Mouse (Mus musculus) small intestine, adult 2 months (tissue): ENCODE results near the gene Nup205. TPM values are rescaled to one million over a fixed set of nuclear protein-coding genes. Genes with fewer than 3 reads are reported as not detected.

ENCODE experiments used
- H3K27ac ChIP-seq: fragments of 200-500 bp; 2 replicates; pipeline ENCODE4 v1.5.1; 2012; ENCODE audit warnings: low read depth, low read length, control low read depth, inconsistent platforms; ENCODE audit not compliant: insufficient read depth
- H3K27me3 ChIP-seq: fragments of 200-500 bp; 2 replicates; pipeline ENCODE4 v1.6.1; 2012; ENCODE audit warnings: mild to moderate bottlenecking, moderate library complexity, low read length, inconsistent platforms; ENCODE audit not compliant: control insufficient read depth, insufficient read depth
- H3K36me3 ChIP-seq: fragments of 200-500 bp; 2 replicates; pipeline ENCODE4 v1.6.1; 2012; ENCODE audit warnings: mild to moderate bottlenecking, low read length, control low read depth, inconsistent platforms; ENCODE audit not compliant: control insufficient read depth, insufficient read depth
- H3K4me1 ChIP-seq: fragments of 200-500 bp; 2 replicates; pipeline ENCODE4 v1.6.1; 2012; ENCODE audit warnings: low read length, inconsistent platforms, mixed read lengths; ENCODE audit not compliant: control insufficient read depth, insufficient read depth, insufficient read length
- H3K4me3 ChIP-seq: fragments of 200-500 bp; 2 replicates; pipeline ENCODE4 v1.5.1; 2012; ENCODE audit warnings: low read depth, mild to moderate bottlenecking, control low read depth, inconsistent platforms, low read length, moderate library complexity
- CTCF ChIP-seq: fragments of 200-500 bp; IDR thresholded peaks from 2 replicates; pipeline ENCODE4 v1.5.1; 2012; ENCODE audit warnings: low read depth, mild to moderate bottlenecking, control low read depth, inconsistent platforms, low read length, moderate library complexity, mixed read lengths; ENCODE audit not compliant: insufficient replicate concordance, insufficient read length; ENCODE audit errors: extremely low read depth
- POLR2A ChIP-seq: fragments of 200-500 bp; IDR thresholded peaks from 2 replicates; pipeline ENCODE4 v1.6.1; 2012; ENCODE audit warnings: low read depth, mild to moderate bottlenecking, control low read depth, inconsistent platforms, low read length, moderate library complexity
- WGBS: fragments of 180-500 bp; shearing (Covaris S2); methylation state at CpG from one replicate; pipeline ENCODE4 v1.1.7; 2018; 5-methylcytosine and 5-hydroxymethylcytosine counted together
- polyA plus RNA-seq: library from polyadenylated mRNA; depleted of rRNA; stranded (reverse); fragments of >200 nt; gene quantifications from 2 replicates; pipeline ENCODE4 v1.2.3, GENCODE M21; 2012

The Nup205 gene
- polyA plus RNA-seq, 1 experiment: 7.1 TPM

DNA sequence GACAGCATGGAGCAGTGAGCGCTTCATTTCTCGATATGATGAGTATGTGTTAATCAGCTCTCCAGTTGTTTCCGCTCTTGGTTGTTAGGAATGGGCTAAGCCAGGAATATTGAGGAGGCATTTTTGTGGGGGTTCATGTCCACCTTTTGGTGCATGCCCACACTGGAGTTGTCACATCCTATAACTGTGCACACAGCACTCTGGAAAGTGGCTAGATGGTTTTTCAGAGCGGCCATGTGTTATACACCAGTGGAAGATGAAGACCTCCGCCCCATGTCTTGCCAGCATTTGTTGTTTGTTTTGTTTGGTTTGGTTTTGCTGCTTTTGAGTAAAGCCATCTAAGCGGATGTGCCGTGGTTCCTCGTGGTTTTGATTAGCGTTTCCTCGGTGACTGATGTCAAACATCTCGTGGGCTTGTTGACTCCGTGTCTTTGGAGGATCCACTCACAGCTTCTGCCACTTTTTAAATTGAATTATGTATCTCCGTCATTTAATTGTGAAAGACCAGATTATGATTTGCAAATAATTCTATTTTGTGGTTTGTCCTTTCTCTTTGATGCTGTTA, 80.5 kb downstream of the Nup205 start:
- Histone ChIP-seq H3K36me3 (peaks cover 11% of the 10 kb centered on the region), H3K27me3 (no peaks in the 10 kb centered on the region), H3K4me1 (peaks cover 11% of the 10 kb centered on the region), H3K27ac (no peak overlapping the region), H3K4me3 (no peak overlapping the region)
- 86% methylated on average over 13 of the region's 13 CpGs for WGBS
- TF ChIP-seq POLR2A (no peak), CTCF (no peak)

DNA sequence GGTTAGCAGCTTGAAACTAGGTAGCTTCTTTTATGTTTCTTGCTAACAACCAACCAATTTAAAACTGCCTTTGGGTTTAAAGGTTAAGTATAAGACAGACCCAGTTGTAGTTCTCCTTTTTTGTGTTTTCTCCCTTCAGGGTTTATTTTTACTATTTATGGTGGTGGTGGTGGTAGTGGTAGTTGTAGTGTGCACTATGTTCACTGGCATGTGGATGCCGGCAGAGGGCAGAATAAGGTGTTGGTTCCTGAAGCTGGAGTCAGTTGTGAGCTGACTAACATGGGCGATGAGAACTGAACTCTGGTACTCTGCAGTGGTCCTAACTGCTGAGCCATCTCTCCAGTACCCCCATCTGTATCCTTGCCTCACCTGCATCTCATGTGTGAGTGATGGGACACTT, 81.7 kb downstream of the Nup205 start:
- 94% methylated on average over 2 of the region's 2 CpGs for WGBS
- TF ChIP-seq POLR2A (no peak), CTCF (no peak)
- Histone ChIP-seq H3K4me1 (peaks cover 8% of the 10 kb centered on the region), H3K4me3 (no peak overlapping the region), H3K27ac (no peak overlapping the region), H3K36me3 (peaks cover 13% of the 10 kb centered on the region), H3K27me3 (no peaks in the 10 kb centered on the region)

DNA sequence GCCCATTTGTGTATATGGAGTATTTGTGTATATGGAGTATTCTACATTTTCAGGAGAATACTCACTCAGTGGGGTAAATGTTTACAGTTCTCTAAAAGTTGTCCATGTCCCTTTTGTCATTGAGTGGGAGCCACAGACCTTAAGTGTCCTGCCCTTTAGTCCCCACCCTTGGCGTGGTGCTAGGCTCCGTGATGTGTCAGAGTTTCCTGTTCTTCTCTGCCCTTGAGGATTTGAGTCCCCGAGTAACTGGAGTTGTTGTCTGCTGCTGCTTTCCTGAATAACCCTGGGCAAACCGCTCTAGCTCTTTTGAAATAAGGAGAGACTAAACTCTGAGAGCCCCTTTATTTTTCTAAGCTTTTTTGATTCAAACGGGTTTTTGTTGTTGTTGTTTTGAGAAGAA, 82.3 kb downstream of the Nup205 start:
- no peak for TF ChIP-seq POLR2A
- TF ChIP-seq CTCF: no peak
- H3K4me1 ChIP-seq: peaks cover 7% of the 10 kb centered on the region
- no peak overlapping the region for H3K27ac ChIP-seq
- WGBS: 71% methylated on average over 5 of the region's 5 CpGs
- no peaks in the 10 kb centered on the region for H3K27me3 ChIP-seq
- peaks cover 14% of the 10 kb centered on the region for H3K36me3 ChIP-seq
- no peak overlapping the region for H3K4me3 ChIP-seq

DNA sequence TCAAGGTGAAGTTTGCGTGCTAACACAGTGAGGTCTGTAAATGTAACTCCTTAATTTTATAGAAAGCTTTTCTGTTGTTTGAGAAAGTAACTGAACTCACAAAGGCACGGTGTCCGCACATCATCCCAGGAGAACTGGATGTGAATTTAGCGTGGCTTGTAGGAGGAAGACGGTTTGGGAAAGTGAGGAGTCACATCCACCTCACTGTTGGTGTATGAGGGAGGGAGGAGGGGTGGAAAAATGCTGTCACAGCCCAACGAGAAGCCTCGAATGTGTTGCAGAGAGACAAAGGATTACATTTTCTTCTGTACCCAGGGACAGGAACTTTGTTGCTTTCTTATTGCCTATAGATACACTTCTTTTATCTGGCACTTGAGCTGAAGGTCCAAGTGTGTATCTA, 83.3 kb downstream of the Nup205 start:
- H3K27ac ChIP-seq: no peak overlapping the region
- H3K36me3 ChIP-seq: peaks cover 15% of the 10 kb centered on the region
- H3K4me3 ChIP-seq: no peak overlapping the region
- TF ChIP-seq CTCF (no peak), POLR2A (no peak)
- H3K27me3 ChIP-seq: no peaks in the 10 kb centered on the region
- peaks cover 2% of the 10 kb centered on the region for H3K4me1 ChIP-seq
- 79% methylated on average over 7 of the region's 7 CpGs for WGBS

DNA sequence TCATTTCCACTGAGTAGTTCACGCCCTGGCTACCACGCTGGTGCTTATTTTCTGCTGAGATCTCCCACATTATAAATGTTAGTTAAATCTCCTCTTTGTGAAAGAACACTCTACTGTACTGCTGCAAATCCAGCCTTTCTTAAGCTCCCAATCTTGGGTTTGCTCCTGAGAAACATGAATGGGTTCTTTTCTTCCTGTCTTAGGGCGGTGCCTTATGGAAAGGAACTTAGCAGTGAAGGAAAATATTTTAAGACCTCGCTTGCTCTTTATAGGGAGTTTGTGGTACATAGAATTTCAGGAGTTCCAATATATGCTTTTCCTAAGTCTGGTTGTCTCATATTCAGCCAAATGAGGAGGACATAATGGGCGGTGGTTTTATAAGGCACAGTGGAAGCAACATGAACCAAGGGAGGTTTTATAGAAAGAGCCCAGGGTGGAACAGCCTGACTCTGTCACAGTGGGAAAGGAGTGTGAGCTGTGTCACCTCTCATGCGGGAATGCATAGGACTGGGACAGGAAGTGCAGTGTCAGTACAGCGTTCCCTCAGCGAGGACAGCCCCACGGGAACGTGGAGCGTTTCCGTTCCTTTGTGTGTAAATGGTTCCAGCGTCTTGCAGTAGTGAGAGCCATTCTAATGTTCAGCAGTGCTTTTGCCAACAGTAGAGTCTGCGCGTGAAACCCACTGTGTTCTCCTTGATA, 88.5 kb downstream of the Nup205 start:
- H3K4me3 ChIP-seq: no peak overlapping the region
- H3K36me3 ChIP-seq: peaks cover 10% of the 10 kb centered on the region
- no peaks in the 10 kb centered on the region for H3K27me3 ChIP-seq
- no peak for TF ChIP-seq POLR2A
- peaks cover 1% of the 10 kb centered on the region; the same call in 1 of the 2 replicates for H3K4me1 ChIP-seq
- 86% methylated on average over 15 of the region's 15 CpGs for WGBS
- no peak overlapping the region for H3K27ac ChIP-seq

DNA sequence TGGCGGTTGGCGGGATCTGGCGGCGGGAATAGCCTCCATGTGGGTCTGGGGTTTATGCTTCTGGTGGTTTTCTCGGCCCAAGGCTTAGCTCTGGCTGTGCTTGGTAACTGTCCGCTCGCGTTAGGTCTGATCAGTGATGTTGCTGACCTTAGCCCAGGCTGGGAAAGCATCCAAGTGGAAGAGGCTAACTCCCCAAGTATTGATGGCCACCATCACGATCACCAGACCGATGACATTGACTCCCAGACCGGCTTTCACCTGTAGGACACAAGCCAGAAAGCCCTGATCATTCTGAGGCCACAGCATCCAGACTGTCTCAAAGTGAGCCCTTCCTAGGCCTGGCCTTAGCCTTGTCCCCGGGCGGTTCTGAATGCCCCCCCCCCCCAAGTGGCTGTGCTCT, 91.5 kb downstream of the Nup205 start:
- Histone ChIP-seq H3K27ac (no peak overlapping the region), H3K27me3 (no peaks in the 10 kb centered on the region), H3K4me1 (peaks cover 8% of the 10 kb centered on the region), H3K36me3 (peaks cover 1% of the 10 kb centered on the region; the same call in 1 of the 2 replicates), H3K4me3 (no peak overlapping the region)
- no peak for TF ChIP-seq POLR2A
- TF ChIP-seq CTCF: no peak
- 97% methylated on average over 13 of the region's 13 CpGs for WGBS

DNA sequence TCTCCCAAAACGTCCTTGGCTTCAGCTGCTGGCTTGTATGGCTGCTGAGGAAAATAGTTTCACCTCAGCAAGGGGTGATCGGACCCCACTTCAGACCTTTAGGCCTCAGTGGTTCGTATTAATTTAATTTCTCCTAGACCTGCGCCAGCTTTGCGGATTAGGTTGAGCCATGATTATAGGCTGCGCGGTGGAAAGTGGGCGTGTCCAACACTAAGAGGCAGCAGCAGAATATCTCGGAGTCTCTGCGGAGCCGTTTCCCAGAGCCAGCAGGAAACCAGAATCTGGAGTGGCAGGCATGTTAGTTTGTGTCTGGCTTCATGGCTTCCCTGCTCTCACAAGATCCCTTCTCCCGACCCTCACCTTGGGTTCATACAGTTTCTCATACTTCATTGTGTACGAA, 92.4 kb downstream of the Nup205 start:
- Histone ChIP-seq H3K27ac (no peak overlapping the region), H3K36me3 (no peaks in the 10 kb centered on the region), H3K4me3 (no peak overlapping the region), H3K4me1 (peaks cover 8% of the 10 kb centered on the region), H3K27me3 (no peaks in the 10 kb centered on the region)
- TF ChIP-seq POLR2A: no peak
- TF ChIP-seq CTCF: no peak
- 84% methylated on average over 13 of the region's 13 CpGs for WGBS
